Mouse (Mus musculus) left cerebral cortex, postnatal 36 days (tissue): ENCODE measurements around the gene Grm1. TPM values are rescaled to one million over a fixed set of nuclear protein-coding genes. Genes with fewer than 3 reads are reported as not detected.

Source experiments
- DNase-seq, 2 experiments: peaks; one replicate each; pipeline ENCODE4 v3.0.0; 2021 to 2022; ENCODE audit warnings: low spot score in 2 of 2, mixed read lengths in 1 of 2
- intact Hi-C: fragments of 180-260 bp; cut with DNase I; formaldehyde crosslinking; loops from one replicate; pipeline ENCODE4 v1.15.1; 2025
- total RNA-seq, 2 experiments: library from RNA; stranded (reverse); gene quantifications; 2 replicates each; pipeline ENCODE4 v1.2.3; 2021

Grm1 gene
- total RNA-seq, 2 experiments from 2014 or later = 39.5 to 50.2 TPM

DNA sequence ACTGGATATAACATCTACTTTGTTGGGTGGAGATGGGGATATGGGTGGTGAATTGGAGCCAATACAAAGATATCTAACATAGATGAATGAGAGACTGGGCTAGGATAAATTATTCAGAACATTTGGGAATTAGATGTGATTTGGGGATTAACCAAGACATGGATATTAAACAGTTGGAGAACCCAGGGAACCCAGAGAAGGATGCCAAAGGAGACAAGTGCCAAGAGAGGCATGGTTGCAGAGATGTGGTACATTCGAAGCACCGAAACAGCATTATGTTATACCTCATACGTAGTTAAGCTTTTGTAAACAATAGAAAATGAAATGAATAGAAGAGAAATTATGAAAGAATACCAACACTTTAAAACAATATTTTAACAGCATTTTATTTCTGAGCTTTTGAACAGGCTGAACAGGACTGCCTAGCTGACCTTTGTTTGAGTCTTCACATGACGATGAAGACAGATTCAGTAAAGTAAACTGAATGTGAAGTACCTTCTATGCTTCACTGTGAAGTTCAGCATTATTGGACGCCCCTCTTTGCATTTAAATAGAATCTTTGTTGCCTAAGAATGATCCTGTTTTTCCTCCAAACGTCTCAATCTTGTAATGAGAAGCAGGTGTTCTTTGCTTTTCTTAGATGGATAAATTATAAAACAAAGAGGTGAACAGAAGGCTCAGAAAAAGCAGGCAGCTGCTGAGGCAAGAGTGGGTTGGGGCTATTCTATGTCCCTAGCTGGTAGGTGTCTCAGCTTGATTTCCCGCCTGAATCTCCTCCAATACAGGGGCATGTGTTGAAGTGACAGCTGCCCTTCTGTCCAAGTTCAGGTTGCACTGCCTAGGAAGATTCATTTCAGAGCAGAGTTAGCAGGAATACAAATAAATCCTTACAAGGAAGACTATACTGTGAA lies 234.5 kb downstream of the Grm1 start:
- no peak for DNase-seq
- intact Hi-C loops = no loop called here

DNA sequence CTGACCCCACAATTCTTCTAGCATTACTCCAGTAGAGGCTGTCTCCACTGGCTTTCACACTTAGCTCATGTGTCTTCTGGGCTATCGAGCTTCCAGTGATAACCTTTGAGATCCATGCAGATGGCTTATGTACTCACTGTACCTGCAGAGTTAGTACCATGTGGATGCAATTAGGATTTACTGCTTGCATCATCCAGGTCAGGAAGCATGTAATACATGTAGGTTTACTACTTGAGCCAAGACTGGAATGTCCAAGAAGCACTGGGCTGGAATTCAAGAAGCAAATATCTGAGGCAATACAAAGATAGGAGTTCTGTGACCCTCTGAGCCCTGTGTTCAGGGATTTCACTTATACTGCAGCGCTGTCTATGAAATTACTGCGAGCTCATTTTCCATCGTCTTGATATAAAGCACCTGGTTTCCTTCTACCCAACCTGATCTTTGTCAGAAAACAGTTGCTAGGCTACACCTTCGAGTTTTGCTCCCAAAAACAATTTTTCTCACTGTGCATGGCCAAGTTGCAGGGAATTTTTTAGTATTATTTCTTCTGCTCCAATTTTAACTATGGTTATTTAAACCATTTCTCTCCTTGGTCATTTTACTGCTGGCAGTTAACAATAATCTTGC lies 237.0 kb downstream of the Grm1 start:
- intact Hi-C loops = no loop called here
- DNase-seq = no peak

DNA sequence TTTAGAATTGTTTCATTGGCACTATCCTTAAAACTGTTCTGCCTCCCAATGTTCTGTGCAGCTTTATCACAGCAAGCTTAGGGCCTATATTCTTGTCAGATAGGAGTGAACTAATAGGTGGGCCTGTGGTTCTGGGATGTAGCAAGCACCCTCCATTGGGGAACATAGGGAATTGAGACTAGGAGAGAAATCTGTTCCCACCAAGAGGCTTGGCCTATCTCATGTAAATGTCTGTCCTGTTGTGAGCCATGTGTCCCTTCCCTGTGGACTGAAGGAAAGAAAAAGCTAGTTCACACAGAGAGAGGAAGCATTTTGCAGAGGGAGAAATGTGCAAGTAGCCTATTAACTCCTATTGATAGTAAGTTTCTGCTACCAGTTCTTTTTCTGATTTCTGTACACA lies 246.8 kb downstream of the Grm1 start:
- intact Hi-C loops = no loop called here
- no peak for DNase-seq

DNA sequence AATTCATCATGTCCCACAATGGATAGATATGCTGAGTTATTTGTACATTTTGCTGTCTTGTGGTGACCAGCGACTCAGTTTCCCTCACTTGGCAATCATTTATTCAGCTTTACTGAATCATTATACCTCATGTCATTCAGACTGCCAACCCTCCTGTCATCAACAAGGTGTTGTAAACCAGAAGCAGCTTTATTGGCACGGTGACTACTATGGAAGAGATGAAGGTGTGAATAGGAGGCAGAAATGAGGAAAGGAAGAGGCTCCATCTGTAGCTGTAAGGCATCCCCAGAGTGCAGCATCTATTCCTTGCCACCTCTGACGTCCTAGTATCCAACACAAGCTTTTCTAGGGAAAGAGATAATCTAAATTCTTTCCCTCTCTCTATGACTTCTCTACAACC lies 247.3 kb downstream of the Grm1 start:
- intact Hi-C loops = no loop called here
- DNase-seq = no peak

DNA sequence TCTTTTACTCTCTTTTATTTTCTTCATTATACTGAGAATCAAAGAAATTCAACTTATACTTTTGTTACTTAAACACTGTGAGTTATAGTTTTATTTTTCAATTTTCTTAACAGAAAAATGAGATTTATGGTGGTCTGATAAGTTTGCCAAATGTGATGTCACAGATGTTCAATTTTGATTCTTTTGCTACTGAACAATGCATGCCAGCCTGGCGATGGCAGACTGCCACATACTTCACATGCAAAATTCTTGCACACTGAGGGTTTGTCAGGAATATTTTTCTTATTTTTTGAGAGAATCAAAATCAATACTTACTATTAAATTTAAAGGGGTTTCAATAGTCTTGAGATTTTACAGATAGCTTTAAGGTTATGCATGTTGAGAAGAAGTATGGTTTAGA lies 251.0 kb downstream of the Grm1 start:
- intact Hi-C loops = no loop called here
- DNase-seq = no peak

DNA sequence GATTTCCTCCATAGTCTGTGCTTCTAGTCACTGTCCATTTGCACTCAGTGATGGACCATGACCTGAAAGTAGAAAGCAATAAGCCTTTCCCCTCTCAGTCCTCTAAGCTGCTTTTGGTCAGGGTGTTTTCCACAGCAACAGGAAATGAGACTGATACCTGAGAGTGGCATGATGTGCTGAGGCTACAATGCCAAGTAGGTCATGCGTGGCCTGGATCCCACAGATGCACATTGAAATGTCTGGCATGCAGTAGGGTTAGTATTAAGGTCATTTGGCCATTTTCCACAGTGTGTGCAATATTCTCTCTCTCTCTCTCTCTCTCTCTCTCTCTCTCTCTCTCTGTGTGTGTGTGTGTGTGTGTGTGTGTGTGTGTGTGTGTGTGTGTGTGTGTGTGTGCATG lies 254.8 kb downstream of the Grm1 start:
- no peak for DNase-seq
- intact Hi-C loops = no loop called here

DNA sequence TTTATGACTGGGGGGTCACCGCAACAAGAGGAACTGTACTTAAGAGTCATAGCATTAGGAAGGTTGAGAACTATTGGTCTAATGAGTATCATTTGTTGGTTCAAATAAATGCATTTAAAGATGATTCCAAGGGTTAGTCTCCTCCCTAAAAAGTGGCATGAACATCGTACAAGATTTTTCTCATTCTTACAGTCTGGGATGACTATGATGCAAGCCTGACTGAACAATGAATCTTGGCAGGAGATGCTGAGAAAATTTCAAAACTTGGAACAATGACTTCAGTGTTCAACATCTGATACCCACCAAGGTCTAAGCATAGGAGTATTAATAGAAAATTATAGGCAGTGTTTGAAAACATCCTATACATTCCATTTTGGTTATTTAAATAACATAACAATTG lies 264.1 kb downstream of the Grm1 start:
- intact Hi-C loops = no loop called here
- DNase-seq = no peak

DNA sequence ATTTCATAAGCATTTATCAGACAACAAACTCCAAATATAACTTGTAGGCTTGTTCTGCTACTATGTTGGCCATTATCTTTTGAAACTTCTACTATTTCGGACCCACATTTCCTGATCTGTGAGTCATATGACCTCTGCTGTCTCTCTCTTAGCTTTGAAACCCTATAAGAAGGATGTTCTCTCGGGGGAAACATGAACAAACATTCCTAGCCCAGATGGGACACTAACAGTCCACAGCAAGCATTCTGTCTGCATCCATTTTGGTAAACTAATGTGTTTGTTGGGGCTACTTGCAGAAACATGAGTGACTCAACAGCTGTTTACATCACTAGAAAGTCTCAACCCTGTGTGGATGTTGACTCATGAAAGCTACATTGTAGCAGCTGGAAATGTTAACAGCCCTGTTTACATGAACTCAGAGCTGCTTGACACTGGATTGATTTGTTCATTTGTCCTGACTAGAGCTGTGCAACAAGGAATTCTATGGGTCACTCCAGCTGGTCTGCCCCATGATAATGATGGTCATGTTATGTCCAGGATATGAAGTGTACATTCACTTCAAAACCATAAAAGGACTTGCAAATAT lies 267.4 kb downstream of the Grm1 start:
- DNase-seq = no peak
- intact Hi-C loops = no loop called here

DNA sequence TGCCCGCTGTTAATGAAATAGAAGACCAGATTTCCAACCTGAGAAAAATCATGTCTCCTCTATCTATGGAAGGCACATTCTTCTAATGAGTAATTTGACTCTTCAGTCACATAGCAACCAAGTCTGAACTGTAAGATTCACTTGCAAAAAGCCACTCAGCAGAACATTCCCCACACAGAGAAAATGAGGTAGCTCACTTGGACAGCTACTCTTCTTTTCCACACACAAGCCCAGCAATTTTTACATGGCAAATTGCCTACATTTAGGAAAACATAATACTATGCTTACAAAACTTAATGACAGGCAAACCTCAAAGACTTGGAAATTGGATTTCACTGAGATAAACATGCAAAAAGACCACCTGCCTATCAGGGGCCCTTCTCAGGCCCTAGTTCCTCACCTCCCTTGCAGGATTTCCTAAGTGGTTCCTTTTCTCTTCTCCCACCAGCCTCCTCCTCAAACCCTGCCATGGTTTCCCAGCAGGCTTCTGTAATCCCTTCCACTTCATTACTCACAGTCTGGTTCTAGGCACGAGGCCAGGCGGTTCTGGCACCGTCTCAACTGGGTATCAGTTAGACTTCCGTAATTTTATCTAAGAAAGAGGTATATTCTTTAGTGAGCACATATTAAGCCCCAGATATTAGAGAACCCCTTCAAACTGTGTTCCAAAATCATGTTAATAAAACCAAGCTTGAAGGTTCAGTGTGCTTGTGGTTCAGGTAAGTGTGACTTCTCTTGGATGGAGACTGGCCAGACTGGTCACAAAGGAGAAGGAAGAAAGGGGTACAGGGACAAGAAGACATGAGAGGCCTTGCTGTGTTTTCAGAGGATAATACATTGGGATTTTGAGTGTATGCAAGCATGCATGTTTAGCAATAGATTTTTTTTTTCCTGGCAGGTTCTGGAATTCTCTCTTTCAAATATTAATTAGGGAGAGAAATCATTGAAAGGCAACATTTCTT lies 269.1 kb downstream of the Grm1 start:
- peak; percentile 39 to 50 for DNase-seq
- intact Hi-C loops = no loop called here

DNA sequence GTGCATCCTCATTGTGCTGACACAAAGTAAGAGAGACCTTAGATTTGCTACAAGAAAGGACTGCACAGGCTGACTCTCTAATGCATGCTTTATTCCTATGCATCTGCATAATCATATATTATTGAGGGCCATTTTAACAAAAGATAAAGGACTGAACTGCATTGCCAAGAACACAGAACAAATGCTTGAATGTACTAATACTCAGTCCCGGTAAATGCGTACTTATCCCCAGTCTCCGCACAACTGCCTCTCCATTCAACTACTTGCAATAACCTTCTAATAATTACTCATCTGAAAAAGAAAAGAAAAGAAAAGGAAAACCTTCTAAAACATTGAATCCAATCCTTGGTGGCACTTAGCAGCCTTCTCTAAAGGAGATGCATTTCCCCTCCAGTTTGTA lies 272.4 kb downstream of the Grm1 start:
- intact Hi-C loops = no loop called here
- no peak for DNase-seq

DNA sequence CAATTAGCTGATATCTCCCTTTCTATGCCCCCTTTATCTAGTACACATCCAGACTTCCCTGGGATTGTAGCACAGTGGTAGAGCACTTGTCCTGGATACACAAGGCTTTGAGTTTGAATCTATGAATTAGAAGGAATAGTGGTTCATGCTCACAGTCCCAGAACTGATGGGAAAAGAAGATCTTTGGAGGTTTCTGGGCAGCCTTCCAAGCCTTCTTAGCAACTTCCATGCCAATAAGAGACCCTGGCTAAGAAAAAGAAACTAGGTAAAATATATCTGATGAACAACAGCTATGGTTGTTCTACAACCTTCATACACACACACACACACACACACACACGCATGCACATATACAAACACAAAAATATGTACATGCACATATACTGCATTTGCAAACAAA lies 286.8 kb downstream of the Grm1 start:
- intact Hi-C loops = no loop called here
- DNase-seq = no peak

DNA sequence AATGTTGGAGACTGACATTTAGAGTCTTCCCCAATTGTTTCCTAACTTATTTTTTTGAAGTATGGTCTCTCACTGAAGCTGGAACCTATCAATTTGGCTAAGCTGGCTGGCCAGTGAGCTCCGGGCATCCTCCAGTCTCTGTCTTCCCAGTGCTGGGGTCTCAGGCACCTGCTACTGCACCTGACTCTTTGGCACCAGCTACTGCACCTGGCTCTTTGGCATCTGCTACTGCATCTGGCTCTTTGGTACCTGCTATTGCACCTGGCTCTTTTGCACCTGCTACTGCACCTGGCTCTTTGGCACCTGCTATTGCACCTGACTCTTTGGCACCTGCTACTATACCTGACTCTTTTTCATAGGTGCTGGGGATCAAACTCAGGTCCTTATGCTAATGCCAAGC lies 291.7 kb downstream of the Grm1 start:
- no peak for DNase-seq
- intact Hi-C loops = no loop called here

DNA sequence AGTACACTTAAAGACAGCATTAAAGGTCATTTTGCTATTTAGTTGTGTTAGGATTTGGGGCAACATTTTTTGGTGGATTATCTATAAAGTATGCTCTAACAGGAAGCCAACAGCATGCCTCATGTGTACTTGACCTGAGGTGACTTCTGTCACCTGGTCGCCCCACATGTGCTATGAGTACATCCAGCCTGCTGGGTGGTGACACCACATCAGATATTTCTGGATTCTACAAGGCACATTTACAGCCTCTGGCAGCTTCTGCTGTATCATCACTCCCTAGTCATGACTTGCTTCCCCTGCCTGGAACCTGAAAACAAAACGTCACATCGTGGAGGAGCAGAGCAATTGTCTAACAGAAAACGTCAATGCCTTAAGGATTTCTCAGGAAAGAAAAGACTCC lies 292.2 kb downstream of the Grm1 start:
- intact Hi-C loops = loop anchor here (10.0 kb wide), 1 partner anchor 175 kb away; no protein-coding TSS in a partner anchor
- DNase-seq = no peak

DNA sequence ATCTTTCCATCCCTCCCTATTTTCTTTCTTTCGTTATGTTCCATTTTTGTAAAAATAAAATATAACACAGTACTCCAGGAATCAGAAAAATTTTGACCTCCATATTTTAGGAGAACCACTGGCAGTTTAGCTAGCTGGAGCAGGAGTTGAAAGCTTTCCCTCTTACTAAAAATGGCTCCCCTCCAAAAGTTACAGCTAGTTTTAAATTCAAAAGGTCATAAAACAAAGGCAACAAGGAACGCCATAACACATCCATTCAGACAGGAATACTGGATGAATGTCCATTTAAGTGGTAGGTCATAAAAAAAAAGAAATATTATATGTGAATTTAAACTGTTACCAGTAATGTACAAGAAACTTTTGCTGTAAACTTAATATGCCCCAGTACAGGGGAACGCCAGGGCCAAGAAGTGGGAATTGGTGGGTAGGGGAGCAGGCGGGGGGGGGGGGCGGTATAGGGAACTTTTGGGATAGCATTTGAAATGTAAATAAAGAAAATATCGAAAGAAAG lies 294.2 kb downstream of the Grm1 start:
- intact Hi-C loops = loop anchor here (10.0 kb wide), 1 partner anchor 173 kb away; no protein-coding TSS in a partner anchor

DNA sequence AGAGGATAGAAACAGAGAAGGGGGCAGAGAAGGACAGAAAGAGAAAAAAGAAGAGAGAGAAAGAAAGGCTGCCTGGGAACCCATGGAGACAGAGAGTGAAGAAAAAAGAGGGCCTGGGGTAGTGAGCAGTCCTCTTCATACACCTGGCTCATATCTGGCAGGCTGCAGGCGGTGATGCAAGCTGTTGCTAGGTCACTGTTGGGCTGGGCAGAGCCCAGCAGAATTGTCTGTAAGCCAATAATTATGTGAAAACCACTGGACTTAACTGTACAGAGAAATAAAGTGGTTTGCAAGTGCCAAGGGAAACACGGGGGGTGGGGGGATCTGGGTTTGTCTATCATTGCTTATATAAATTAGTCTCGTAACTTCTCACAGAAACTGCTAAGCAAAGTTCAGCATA lies 297.0 kb downstream of the Grm1 start:
- DNase-seq = no peak
- intact Hi-C loops = loop anchor here (10.0 kb wide), 1 partner anchor 170 kb away; no protein-coding TSS in a partner anchor

More for the DNA sequence above, 294.2 kb downstream of the Grm1 start:
- DNase-seq = no peak

DNA sequence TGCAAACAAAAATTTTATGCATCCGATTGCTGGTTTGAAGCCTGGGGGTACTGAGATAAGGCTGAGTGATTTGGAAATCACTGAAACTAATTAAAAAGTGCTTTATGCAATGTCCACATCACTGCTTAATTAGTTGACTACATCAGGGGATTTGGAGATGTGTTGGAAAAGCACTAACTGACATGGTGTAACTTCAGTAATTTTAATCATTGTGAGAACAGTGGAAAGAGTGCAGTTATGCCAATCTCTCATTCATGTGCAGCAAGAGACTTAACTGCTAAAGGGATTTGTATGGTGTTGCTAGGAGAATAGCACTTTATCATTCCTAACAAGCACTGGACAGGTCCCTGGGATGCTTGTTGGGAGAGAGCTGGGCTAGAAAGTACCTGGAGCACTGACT lies 307.3 kb downstream of the Grm1 start:
- DNase-seq = no peak
- intact Hi-C loops = no loop called here

DNA sequence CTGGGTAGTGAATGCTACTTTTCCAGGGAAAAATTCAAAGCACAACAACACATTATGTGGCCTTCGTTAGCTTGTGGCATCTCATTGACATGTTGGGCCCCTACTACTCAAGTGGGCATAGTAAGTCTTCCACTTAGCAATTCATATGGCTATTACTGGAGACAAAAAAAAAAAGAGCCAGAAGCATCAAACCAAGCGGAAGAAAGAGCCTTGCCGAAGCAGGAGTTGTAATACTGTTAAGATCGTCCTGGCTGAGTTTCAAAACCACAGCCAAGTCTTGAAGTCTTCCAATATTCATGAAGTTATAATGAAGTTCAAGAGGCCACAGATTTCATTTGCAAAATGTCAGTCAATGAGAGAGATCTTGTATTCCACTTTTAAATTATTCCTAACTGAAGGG lies 319.1 kb downstream of the Grm1 start:
- no peak for DNase-seq
- intact Hi-C loops = no loop called here

DNA sequence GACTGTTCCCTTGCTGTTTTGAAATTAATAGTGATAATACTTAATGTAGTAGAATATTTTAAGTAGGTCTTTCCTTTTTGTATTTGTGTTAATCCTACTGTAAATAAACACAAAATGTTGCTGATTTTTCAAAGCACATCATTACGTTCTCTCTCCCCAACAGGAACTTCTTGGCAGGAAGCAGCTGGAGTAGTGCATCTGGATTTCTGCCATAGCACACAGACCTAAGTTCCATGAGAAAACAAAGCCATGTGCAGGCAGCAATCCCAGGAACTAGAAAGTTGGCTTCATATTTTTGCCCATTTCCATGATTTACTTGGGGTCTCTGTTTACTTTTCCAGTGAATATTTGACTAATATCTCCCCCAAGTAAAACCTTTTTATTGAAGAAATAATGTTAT lies 320.9 kb downstream of the Grm1 start:
- intact Hi-C loops = no loop called here
- no peak for DNase-seq

DNA sequence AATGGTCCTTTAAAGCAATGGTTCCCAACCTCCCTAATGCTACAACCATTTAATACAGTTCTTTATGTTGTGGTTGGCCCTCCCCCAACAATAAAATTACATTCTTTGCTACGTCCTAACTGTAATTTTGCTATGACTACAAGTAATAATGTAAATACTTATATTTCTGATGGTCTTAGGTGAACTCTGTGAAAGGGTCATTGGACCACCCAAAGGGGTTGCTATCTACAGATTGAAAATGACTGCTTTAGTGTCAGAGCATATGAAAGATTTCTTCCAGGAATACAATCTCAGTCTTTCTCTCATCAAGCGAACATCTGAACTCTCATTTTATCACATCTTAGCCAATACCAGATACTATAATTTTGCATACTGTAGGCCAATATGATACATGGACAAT lies 321.4 kb downstream of the Grm1 start:
- DNase-seq = no peak

More for the DNA sequence above, 321.4 kb downstream of the Grm1 start:
- intact Hi-C loops = no loop called here
